ENCODE assay signal across 22 mouse cellular contexts in genomic region chr17:7795584-7795983, GRCm38 (mm10). TPM values are rescaled to one million over a fixed set of nuclear protein-coding genes. Genes with fewer than 3 reads are reported as not detected.
"Had no signal": no experiment of that assay in that cellular context is flagged by ENCODE, and none has a peak within 500 bp of the region (broad histone marks: within the 10 kb centered on the region; RNA-seq: fewer than 3 reads in every experiment).

No protein-coding gene starts in this region.

- H3K9ac ChIP-seq: heart, embryonic 12.5 days; hindbrain, embryonic 13.5 days; hindbrain, embryonic 15.5 days; limb, embryonic 13.5 days; limb, embryonic 15.5 days; liver, embryonic 12.5 days had no signal

- H3K4me1 ChIP-seq: heart, embryonic 10.5 days; heart, embryonic 12.5 days; hindbrain, embryonic 13.5 days; hindbrain, embryonic 15.5 days; liver, embryonic 12.5 days had no signal

- H3K4me2 ChIP-seq: heart, embryonic 12.5 days; hindbrain, embryonic 13.5 days; hindbrain, embryonic 15.5 days; limb, embryonic 13.5 days; limb, embryonic 15.5 days; liver, embryonic 12.5 days had no signal

- H3K4me3 ChIP-seq: heart, embryonic 10.5 days; heart, embryonic 12.5 days; hindbrain, embryonic 13.5 days; hindbrain, embryonic 15.5 days; limb, embryonic 13.5 days; limb, embryonic 15.5 days; liver, embryonic 12.5 days had no signal

- DNase-seq: gastrocnemius, postnatal 14 days; gastrocnemius, postnatal 36 days; heart, adult 18-20 months; heart, postnatal 10 days; kidney, adult 11 months; kidney, adult 8-10 months; kidney, postnatal 14 days; kidney, postnatal 36 days; layer of hippocampus, adult 9-11 months; layer of hippocampus, postnatal 36 days; left cerebral cortex, postnatal 4 days had no signal

- H3K27me3 ChIP-seq: heart, embryonic 12.5 days; hindbrain, embryonic 13.5 days; hindbrain, embryonic 15.5 days; limb, embryonic 13.5 days; limb, embryonic 15.5 days; liver, embryonic 12.5 days had no signal

- ATAC-seq: forebrain, embryonic 16.5 days; hindbrain, postnatal 0 days; intestine, embryonic 16.5 days; liver, embryonic 12.5 days had no signal

- H3K36me3 ChIP-seq: heart, embryonic 10.5 days; heart, embryonic 12.5 days; hindbrain, embryonic 13.5 days; hindbrain, embryonic 15.5 days; limb, embryonic 13.5 days; limb, embryonic 15.5 days; liver, embryonic 12.5 days had no signal

- H3K27ac ChIP-seq: heart, embryonic 10.5 days; hindbrain, embryonic 13.5 days; hindbrain, embryonic 15.5 days; hindbrain, postnatal 0 days; limb, embryonic 13.5 days; limb, embryonic 15.5 days; liver, embryonic 12.5 days had no signal

- H3K9me3 ChIP-seq: heart, embryonic 10.5 days; heart, embryonic 12.5 days; hindbrain, embryonic 13.5 days; hindbrain, embryonic 15.5 days; limb, embryonic 13.5 days; limb, embryonic 15.5 days; liver, embryonic 12.5 days had no signal

RNA-seq across cellular contexts. Expression of gene Fndc1, which starts 31.5 kb away (rescaled TPM):
- total RNA-seq: hematopoietic stem cell, adult 5-6 weeks had no signal
